Mouse (Mus musculus) kidney, embryonic 16.5 days (tissue): ENCODE data around the gene Cep135. TPM values are rescaled to one million over a fixed set of nuclear protein-coding genes. Genes with fewer than 3 reads are reported as not detected.

Experiments used
- ATAC-seq: fragments of 200-750 bp; cut with Nextera tagmentation; 2 replicates; pipeline ENCODE4 v1.8.0; 2017; ENCODE audit warnings: moderate TSS enrichment; ENCODE audit not compliant: low FRiP score, low TSS enrichment
- H3K27ac ChIP-seq: fragments of 300-500 bp; sonication (generic); 2 replicates; pipeline ENCODE4 v1.5.1; 2014; ENCODE audit warnings: low read length
- H3K27me3 ChIP-seq: fragments of 300-500 bp; sonication (generic); 2 replicates; pipeline ENCODE4 v1.6.1; 2014; ENCODE audit warnings: low read length, control low read depth, mixed read lengths; ENCODE audit not compliant: insufficient read depth
- H3K36me3 ChIP-seq: fragments of 300-500 bp; sonication (generic); 2 replicates; pipeline ENCODE4 v1.6.1; 2014; ENCODE audit warnings: low read length, control low read depth, mixed read lengths; ENCODE audit not compliant: insufficient read depth
- H3K4me1 ChIP-seq: fragments of 300-500 bp; sonication (generic); 2 replicates; pipeline ENCODE4 v1.6.1; 2014; ENCODE audit warnings: low read length, control low read depth, mixed read lengths; ENCODE audit not compliant: insufficient read depth
- H3K4me2 ChIP-seq: fragments of 300-500 bp; sonication (generic); replicated peaks from 2 replicates; pipeline ENCODE4 v1.6.1; 2014; ENCODE audit warnings: low read depth, low read length
- H3K4me3 ChIP-seq: fragments of 300-500 bp; sonication (generic); 2 replicates; pipeline ENCODE4 v1.5.1; 2014; ENCODE audit warnings: mild to moderate bottlenecking, low read length
- H3K9ac ChIP-seq: fragments of 300-500 bp; sonication (generic); replicated peaks from 2 replicates; pipeline ENCODE4 v1.6.1; 2014; ENCODE audit warnings: low read length
- H3K9me3 ChIP-seq: fragments of 300-500 bp; sonication (generic); 2 replicates; pipeline ENCODE4 v1.6.1; 2016; ENCODE audit warnings: low read length, control low read depth
- WGBS: fragments of 180-500 bp; shearing (Covaris S2); extraction: QIAGEN DNeasy Blood & Tissue Kit; methylation state at CpG from one replicate; pipeline ENCODE4 v1.1.7; 2014; 5-methylcytosine and 5-hydroxymethylcytosine counted together
- polyA plus RNA-seq: library from polyadenylated mRNA; unstranded; fragments of >200 nt; fragmentation: Nextera tagmentation; extraction: Ambion mirVana; gene quantifications from 2 replicates; pipeline ENCODE4 v1.2.1, GENCODE M21; 2015

Cep135 gene
- polyA plus RNA-seq, 1 experiment from 2014 or later, result 6.4 TPM

DNA sequence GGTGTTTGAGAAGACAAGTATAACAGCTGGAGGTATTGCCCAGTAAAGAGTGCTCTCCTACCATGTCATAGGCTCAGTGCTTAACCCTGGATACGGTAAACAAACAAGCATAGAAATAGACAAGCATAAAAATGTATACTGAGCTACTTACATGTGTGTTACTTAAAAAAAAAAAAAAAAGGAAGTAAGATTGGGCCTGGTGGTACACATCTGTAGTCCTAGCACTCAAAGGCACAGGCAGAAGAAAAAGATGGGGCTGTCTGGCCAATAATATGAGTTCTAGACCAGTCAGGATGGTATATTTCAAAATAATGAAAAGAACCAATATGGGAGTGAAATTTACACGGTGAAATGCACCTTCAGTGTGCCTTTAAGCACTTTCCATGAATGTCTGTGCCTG, 1.5 kb downstream of the Cep135 start:
- 84% methylated on average over 2 of the region's 2 CpGs for WGBS
- H3K4me3 ChIP-seq, result no peak overlapping the region
- no peak overlapping the region for H3K4me2 ChIP-seq
- no peaks in the 10 kb centered on the region for H3K27me3 ChIP-seq
- H3K27ac ChIP-seq, result no peak overlapping the region
- peaks cover 14% of the 10 kb centered on the region for H3K36me3 ChIP-seq
- H3K9me3 ChIP-seq, result no peaks in the 10 kb centered on the region
- H3K4me1 ChIP-seq, result peaks cover 5% of the 10 kb centered on the region; the same call in 1 of the 2 replicates
- no peak overlapping the region for H3K9ac ChIP-seq
- no peak for ATAC-seq

DNA sequence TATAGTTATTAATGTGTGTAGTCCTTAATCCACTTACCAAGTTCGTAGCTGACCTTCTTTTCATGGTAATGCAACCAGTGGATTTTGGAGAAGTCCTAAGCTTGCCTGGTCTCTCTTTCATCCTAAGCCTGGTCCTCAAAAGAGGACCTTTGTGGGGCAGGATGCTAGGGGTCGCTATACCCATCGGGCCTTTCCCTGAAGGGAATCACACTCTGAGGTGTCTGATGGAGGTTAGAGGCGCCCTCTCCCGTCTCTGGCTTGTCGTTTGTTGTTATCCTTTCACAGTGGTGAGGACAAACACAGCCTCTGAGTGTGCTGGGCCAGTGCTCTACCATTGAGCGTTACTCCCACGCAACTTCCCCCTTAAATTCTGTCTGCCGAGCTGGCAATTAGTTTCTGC, 3.4 kb downstream of the Cep135 start:
- 55% methylated on average over 9 of the region's 9 CpGs for WGBS
- no peak overlapping the region for H3K27ac ChIP-seq
- H3K4me2 ChIP-seq, result no peak overlapping the region
- H3K9me3 ChIP-seq, result no peaks in the 10 kb centered on the region
- H3K27me3 ChIP-seq, result no peaks in the 10 kb centered on the region
- no peak for ATAC-seq
- peaks cover 5% of the 10 kb centered on the region; the same call in 1 of the 2 replicates for H3K4me1 ChIP-seq
- H3K36me3 ChIP-seq, result peaks cover 29% of the 10 kb centered on the region
- no peak overlapping the region for H3K4me3 ChIP-seq
- no peak overlapping the region for H3K9ac ChIP-seq

DNA sequence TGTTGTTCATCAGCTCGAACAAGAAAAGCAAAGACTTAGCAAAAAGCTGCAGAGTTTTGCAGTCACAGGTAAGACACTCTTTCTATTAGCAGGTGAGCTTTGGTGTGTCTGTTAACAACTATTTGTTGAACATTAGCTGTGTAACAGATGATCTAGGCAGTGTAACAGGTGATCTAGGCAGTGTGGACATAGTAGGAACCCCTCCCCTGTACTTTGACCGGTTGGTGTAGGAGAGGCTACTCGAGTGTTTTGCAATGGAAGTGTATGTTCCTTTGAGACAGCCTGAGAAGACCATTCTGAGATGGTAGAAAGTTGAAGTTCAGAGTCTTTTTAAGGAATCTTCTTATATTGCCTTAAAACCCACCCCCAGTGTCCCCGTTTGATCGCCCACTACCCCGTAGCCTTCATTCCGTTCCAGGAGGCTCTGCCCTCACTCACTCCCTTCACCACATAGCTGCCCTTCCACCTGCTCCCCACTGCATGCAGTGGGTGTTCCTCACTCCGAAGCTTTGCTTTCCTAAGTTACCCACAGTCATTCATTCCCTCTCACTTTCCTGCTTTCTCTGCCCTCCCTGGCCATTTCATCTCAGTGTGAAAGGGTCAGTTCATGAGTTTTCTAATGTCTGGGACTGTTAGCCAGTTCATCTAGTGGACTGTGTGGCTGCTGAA, 21.3 kb downstream of the Cep135 start:
- Histone ChIP-seq H3K4me3 (no peak overlapping the region), H3K4me1 (no peaks in the 10 kb centered on the region), H3K4me2 (no peak overlapping the region), H3K36me3 (peaks cover 51% of the 10 kb centered on the region), H3K27me3 (no peaks in the 10 kb centered on the region), H3K9me3 (0 out of 2 replicates have a peak, but pooled peaks cover 4% of the 10 kb centered on the region), H3K9ac (no peak overlapping the region), H3K27ac (no peak overlapping the region)
- 93% methylated on average over 8 of the region's 8 CpGs for WGBS
- no peak for ATAC-seq

DNA sequence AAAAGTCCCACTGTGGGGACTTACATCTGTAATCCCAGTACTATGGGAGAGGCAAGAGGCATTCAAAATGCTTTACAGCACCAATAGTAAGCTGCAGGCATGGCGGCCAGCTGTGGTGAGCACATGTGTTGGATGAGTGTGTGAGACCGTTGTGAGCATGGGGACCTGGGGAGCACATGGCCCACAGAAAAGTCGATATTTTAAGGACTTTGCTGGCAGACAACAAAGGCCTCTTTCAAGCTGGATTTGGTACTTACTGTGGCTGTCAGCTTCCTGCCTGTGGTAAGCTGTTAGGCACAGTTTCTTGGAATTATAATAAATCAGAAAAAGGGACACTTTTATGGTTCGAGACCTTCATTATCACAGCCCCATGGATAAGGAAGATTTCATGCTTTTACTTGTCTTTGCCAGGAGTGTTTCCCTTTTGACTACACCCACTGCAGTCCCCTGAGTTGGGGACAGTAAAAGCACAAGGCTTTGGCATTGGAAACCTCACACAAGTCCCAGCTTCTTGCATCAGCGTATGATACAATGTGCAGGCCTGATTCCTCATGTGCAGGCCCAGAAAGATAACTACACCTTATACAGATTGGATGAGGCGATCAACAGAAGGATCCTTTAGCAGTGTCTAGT, 24.5 kb downstream of the Cep135 start:
- H3K27me3 ChIP-seq, result no peaks in the 10 kb centered on the region
- peaks cover 55% of the 10 kb centered on the region for H3K36me3 ChIP-seq
- no peak for ATAC-seq
- H3K4me2 ChIP-seq, result no peak overlapping the region
- no peak overlapping the region for H3K27ac ChIP-seq
- no peak overlapping the region for H3K4me3 ChIP-seq
- no peak overlapping the region for H3K9ac ChIP-seq
- 0 out of 2 replicates have a peak, but pooled peaks cover 4% of the 10 kb centered on the region for H3K9me3 ChIP-seq
- 86% methylated on average over 6 of the region's 6 CpGs for WGBS
- no peaks in the 10 kb centered on the region for H3K4me1 ChIP-seq

DNA sequence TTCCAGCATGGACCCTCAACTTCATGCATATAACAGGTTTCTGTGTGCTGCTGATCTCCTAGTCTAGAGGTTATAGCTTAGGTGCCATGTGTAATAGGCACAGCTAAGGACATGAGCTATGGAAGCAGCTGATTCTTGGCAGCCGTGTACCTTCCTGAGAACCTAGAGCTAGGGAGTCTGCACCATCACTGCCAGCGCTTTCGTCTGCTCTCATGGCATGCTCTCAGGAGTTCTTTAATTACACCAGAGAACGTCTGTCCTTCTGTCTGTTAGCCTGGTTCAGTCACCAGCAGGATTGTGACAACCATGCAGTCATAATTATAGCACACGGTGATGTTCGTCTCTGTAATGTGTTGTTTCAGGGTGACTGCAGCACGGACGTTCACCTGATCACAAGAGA, 26.8 kb downstream of the Cep135 start:
- no peak for ATAC-seq
- no peak overlapping the region for H3K9ac ChIP-seq
- H3K4me1 ChIP-seq, result no peaks in the 10 kb centered on the region
- no peaks in the 10 kb centered on the region for H3K27me3 ChIP-seq
- no peak overlapping the region for H3K27ac ChIP-seq
- H3K36me3 ChIP-seq, result peaks cover 50% of the 10 kb centered on the region
- H3K4me2 ChIP-seq, result no peak overlapping the region
- WGBS, result 93% methylated on average over 8 of the region's 8 CpGs
- no peak overlapping the region for H3K4me3 ChIP-seq
- H3K9me3 ChIP-seq, result 0 out of 2 replicates have a peak, but pooled peaks cover 4% of the 10 kb centered on the region

DNA sequence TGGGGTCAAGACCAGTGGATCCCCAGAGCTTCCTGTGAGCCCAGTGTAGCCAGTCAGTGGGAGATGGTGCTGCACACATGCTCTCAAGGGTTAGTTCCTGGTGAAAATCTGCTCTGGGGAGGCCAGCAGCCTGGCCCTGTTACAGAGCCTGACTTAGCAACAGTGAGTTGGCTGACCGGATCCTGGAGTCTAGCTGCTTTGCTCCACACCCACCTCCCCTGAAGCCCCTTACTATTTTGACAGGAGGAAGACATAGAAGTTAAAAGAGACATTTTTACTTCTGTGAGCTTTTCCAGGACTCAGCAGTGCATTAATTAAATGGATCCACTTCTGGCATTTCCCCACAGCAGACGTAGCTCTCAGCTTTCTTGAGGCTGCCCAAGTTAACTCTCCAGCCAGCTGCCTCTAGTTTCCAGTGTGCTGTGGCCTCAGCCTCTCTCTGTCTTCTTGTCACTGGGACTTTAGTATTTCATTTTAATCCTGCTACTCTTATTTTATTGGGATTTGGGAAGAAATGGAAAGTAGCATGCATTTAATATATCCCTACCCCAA, 27.8 kb downstream of the Cep135 start:
- Histone ChIP-seq H3K27me3 (no peaks in the 10 kb centered on the region), H3K4me2 (no peak overlapping the region), H3K4me3 (no peak overlapping the region), H3K36me3 (peaks cover 46% of the 10 kb centered on the region), H3K9ac (no peak overlapping the region), H3K27ac (no peak overlapping the region), H3K9me3 (0 out of 2 replicates have a peak, but pooled peaks cover 4% of the 10 kb centered on the region), H3K4me1 (no peaks in the 10 kb centered on the region)
- WGBS, result 74% methylated on average over 2 of the region's 2 CpGs
- no peak for ATAC-seq

DNA sequence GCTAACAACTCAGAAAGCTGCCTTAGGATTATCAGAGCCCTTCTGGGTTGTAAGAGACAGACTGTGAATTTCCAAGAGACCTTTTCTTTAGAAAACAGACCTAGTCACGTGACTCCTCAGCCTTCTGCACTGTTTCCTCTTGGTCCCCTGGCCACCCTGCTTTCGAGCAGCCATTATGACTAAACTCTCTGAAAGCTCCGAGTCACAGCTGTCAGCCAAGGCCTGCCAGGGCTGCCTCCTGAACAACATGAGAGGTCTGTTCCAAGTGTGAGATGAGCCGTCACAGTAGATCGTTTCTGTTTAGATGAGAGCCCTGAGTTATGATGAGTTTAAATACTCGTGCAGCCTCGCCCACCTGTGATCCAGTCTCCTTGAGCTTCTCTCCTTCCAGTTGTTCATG, 30.3 kb downstream of the Cep135 start:
- no peaks in the 10 kb centered on the region for H3K4me1 ChIP-seq
- no peak overlapping the region for H3K9ac ChIP-seq
- WGBS, result 86% methylated on average over 7 of the region's 7 CpGs
- no peak overlapping the region for H3K27ac ChIP-seq
- H3K9me3 ChIP-seq, result 0 out of 2 replicates have a peak, but pooled peaks cover 4% of the 10 kb centered on the region
- no peak overlapping the region for H3K4me3 ChIP-seq
- no peaks in the 10 kb centered on the region for H3K27me3 ChIP-seq
- no peak for ATAC-seq
- H3K4me2 ChIP-seq, result no peak overlapping the region
- H3K36me3 ChIP-seq, result peaks cover 43% of the 10 kb centered on the region

DNA sequence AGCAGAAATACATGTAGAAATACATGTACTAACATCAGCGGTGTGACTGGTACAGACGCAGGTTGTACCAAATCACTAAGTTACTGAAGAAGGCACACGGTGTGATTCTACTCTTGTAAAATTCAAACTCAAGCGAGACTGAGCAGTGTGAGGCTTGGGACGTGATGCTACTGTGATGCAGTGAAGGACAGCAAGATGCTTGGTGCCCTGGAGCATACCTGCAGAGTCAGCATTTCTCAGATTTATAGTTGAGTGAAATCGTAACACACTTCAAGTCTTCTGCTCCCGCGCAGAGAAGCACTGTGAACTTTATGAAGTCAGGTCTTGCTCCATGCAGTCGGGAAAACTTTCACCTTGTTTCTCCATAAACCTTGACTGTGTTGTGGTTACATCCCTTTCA, 35.3 kb downstream of the Cep135 start:
- H3K4me3 ChIP-seq, result no peak overlapping the region
- H3K36me3 ChIP-seq, result peaks cover 21% of the 10 kb centered on the region
- no peaks in the 10 kb centered on the region for H3K27me3 ChIP-seq
- H3K27ac ChIP-seq, result no peak overlapping the region
- no peaks in the 10 kb centered on the region for H3K9me3 ChIP-seq
- H3K9ac ChIP-seq, result no peak overlapping the region
- ATAC-seq, result no peak
- H3K4me2 ChIP-seq, result no peak overlapping the region
- H3K4me1 ChIP-seq, result no peaks in the 10 kb centered on the region
- WGBS, result 91% methylated on average over 9 of the region's 9 CpGs

DNA sequence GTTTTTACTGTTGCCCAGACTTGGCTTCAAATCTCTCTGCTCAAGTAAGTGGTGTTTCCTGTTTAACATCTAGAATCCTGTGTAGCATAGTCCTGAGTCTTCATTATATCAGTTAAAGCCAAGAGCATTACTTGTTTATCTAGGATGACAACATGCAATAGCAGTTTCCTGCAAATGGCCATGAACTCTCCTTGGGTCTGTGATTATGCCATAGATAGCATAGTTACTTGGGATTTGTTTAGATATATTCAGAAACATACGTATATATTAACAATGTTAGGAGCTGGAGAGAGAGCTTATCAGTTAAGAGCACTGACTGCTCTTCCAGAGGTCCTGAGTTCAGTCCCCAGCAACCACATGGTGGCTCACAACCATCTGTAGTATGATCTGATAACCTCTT, 39.3 kb downstream of the Cep135 start:
- Histone ChIP-seq H3K4me1 (no peaks in the 10 kb centered on the region), H3K9me3 (no peaks in the 10 kb centered on the region), H3K27me3 (no peaks in the 10 kb centered on the region), H3K4me2 (no peak overlapping the region), H3K9ac (no peak overlapping the region), H3K36me3 (peaks cover 19% of the 10 kb centered on the region), H3K27ac (no peak overlapping the region), H3K4me3 (no peak overlapping the region)
- ATAC-seq, result no peak
- 79% methylated on average over 1 of the region's 1 CpGs for WGBS

DNA sequence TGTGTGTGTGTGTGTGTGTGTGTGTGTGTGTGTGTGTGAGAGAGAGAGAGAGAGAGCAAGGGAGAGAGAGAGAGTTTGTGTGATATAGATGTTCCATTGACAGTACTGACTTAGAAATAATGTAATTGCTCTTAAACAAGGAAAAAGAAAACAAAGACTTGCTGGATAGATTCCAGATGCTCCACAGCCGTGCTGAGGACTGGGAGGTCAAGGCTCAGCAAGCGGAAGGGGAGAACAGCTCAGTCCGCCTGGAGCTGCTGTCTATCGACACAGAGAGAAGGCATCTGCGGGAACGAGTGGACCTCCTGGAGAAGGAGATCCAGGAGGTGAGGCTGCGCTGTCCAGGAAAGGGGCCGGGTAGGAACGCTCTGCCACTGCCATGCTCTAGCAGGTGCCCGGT, 45.5 kb downstream of the Cep135 start:
- Histone ChIP-seq H3K27ac (no peak overlapping the region), H3K4me2 (no peak overlapping the region), H3K4me1 (no peaks in the 10 kb centered on the region), H3K36me3 (peaks cover 37% of the 10 kb centered on the region), H3K9me3 (0 out of 2 replicates have a peak, but pooled peaks cover 5% of the 10 kb centered on the region), H3K27me3 (no peaks in the 10 kb centered on the region), H3K9ac (no peak overlapping the region), H3K4me3 (no peak overlapping the region)
- ATAC-seq, result no peak
- 57% methylated on average over 10 of the region's 10 CpGs for WGBS
